Mouse (Mus musculus): Measurements from ENCODE around the gene Usp22.

DNA sequence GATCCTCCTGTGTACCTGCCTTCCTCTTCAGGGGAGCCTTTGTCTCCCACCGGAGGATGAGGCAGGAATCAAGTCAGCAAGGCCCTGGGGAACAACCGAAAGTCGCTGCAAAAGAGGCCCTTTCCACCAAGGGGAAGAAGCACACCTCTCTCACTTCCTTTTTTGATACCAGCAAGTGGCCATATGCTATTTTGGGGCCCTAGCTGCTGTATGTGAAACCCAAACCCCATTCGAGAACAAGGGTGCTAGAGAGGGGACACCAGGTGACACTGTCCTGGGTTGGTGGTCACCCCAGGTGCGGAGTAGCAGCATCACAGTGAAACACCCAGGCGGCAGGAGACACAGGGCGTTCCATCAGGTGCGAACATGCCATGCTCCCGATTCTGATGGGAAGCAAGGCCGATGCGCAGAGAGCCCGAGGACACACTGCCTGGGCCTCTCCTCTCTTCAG is 65.9 kb downstream of the Usp22 start:
- TF ChIP-seq CTCF (IDR thresholded peaks at IDR 0.05; ENCODE audit: control insufficient read depth, insufficient read depth, low read length) (no peak), POLR2A (IDR thresholded peaks at IDR 0.05; ENCODE audit: borderline replicate concordance, control insufficient read depth, low read depth, low read length) (peak; percentile 32; the same call in 1 of the 2 replicates)
